Mouse (Mus musculus) intestine, embryonic 14.5 days (tissue): ENCODE measurements at regions not wholly inside any gene's neighbourhood (a gene's known extent, or its start where the extent isn't known, plus 50 kb on each side); places are given as distances from the start of the nearest gene placed in this dataset.

Experiments used
- ATAC-seq: fragments of 200-750 bp; cut with Nextera tagmentation; replicated peaks from 2 replicates; pipeline ENCODE4 v1.8.0; 2017; ENCODE audit warnings: low read depth, moderate number of reproducible peaks, moderate TSS enrichment, moderate library complexity; ENCODE audit not compliant: low FRiP score, low TSS enrichment
- DNase-seq: peaks from one replicate; pipeline ENCODE4 v3.0.0-alpha.2; 2018; ENCODE audit warnings: low spot score
- H3K27ac ChIP-seq: fragments of 300-500 bp; sonication (generic); 2 replicates; pipeline ENCODE4 v1.5.1; 2014; ENCODE audit warnings: low read depth, mild to moderate bottlenecking, control low read depth
- H3K27me3 ChIP-seq: fragments of 300-500 bp; sonication (generic); replicated peaks from 2 replicates; pipeline ENCODE4 v1.6.1; 2014; ENCODE audit warnings: low read length, control low read depth; ENCODE audit not compliant: control insufficient read depth, insufficient read depth
- H3K36me3 ChIP-seq: fragments of 300-500 bp; sonication (generic); 2 replicates; pipeline ENCODE4 v1.6.1; 2014; ENCODE audit warnings: low read length, control low read depth; ENCODE audit not compliant: control insufficient read depth, insufficient read depth
- H3K4me1 ChIP-seq: fragments of 300-500 bp; sonication (generic); replicated peaks from 2 replicates; pipeline ENCODE4 v1.6.1; 2014; ENCODE audit warnings: low read length, control low read depth, mixed read lengths; ENCODE audit not compliant: control insufficient read depth, insufficient read depth
- H3K4me2 ChIP-seq: fragments of 300-500 bp; sonication (generic); 2 replicates; pipeline ENCODE4 v1.6.1; 2014; ENCODE audit warnings: low read length
- H3K4me3 ChIP-seq: fragments of 300-500 bp; sonication (generic); 2 replicates; pipeline ENCODE4 v1.5.1; 2014; ENCODE audit warnings: low read depth, low read length, control low read depth, mixed read lengths
- H3K9ac ChIP-seq: fragments of 300-500 bp; sonication (generic); 2 replicates; pipeline ENCODE4 v1.6.1; 2014; ENCODE audit warnings: mild to moderate bottlenecking, low read length
- H3K9me3 ChIP-seq: fragments of 300-500 bp; sonication (generic); 2 replicates; pipeline ENCODE4 v1.6.1; 2016; ENCODE audit warnings: low read length, control low read depth; ENCODE audit not compliant: control insufficient read depth
- WGBS: fragments of 180-500 bp; shearing (Covaris S2); extraction: QIAGEN DNeasy Blood & Tissue Kit; methylation state at CpG from one replicate; pipeline ENCODE4 v1.1.7; 2014; 5-methylcytosine and 5-hydroxymethylcytosine counted together

DNA sequence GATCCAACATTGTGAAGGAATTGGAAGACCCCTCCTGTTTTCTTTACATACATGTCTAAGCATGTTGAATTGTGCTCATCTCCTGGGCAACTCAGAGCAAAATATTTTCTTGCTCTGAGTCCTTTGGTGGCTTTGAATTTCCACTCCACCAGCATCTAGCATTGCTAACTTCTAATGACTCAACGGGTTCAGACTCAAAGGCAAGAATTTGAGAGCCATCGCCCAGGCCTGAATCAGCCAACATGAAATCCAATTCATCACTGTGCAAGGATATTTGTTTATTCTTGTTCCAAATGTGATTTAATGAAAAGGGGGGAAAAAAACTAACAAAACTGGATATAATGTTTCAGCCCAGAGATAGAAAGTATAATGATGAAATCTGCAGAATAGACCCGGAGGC is 121.9 kb upstream of the Phactr1 start:
- no peak for ATAC-seq
- WGBS: 89% methylated on average over 3 of the region's 3 CpGs
- no peaks in the 10 kb centered on the region for H3K9me3 ChIP-seq

GRCm38 (mm10) chr13:42561446-42561845 is 119.0 kb upstream of the Phactr1 start:
- Histone ChIP-seq H3K9me3 (no peaks in the 10 kb centered on the region), H3K4me3 (no peak overlapping the region), H3K4me2 (no peak overlapping the region), H3K36me3 (no peaks in the 10 kb centered on the region), H3K27me3 (no peaks in the 10 kb centered on the region), H3K27ac (no peak overlapping the region), H3K4me1 (no peaks in the 10 kb centered on the region), H3K9ac (no peak overlapping the region)
- WGBS: 78% methylated on average over 2 of the region's 2 CpGs
- ATAC-seq (no peak), DNase-seq (no peak)

More for the DNA sequence above, 121.9 kb upstream of the Phactr1 start:
- Histone ChIP-seq H3K9ac (no peak overlapping the region), H3K36me3 (no peaks in the 10 kb centered on the region), H3K4me2 (no peak overlapping the region), H3K4me1 (no peaks in the 10 kb centered on the region), H3K4me3 (no peak overlapping the region), H3K27ac (no peak overlapping the region), H3K27me3 (no peaks in the 10 kb centered on the region)
- DNase-seq: no peak

- H3K4me2 ChIP-seq: peak overlapping the region; percentile 22; the same call in 1 of the 2 replicates
- no peaks in the 10 kb centered on the region for H3K27me3 ChIP-seq
- DNase-seq (peak; percentile 55), ATAC-seq (no peak)
- no peak overlapping the region for H3K9ac ChIP-seq
- H3K27ac ChIP-seq: peak overlapping the region; percentile 54; the same call in 1 of the 2 replicates
- H3K36me3 ChIP-seq: no peaks in the 10 kb centered on the region
- H3K4me1 ChIP-seq: no peaks in the 10 kb centered on the region
- no peaks in the 10 kb centered on the region for H3K9me3 ChIP-seq
- WGBS: 52% methylated on average over 26 of the region's 26 CpGs
- H3K4me3 ChIP-seq: no peak overlapping the region
Observed at GRCm38 (mm10) chr13:42565291-42566058, 114.9 kb upstream of the Phactr1 start.

DNA sequence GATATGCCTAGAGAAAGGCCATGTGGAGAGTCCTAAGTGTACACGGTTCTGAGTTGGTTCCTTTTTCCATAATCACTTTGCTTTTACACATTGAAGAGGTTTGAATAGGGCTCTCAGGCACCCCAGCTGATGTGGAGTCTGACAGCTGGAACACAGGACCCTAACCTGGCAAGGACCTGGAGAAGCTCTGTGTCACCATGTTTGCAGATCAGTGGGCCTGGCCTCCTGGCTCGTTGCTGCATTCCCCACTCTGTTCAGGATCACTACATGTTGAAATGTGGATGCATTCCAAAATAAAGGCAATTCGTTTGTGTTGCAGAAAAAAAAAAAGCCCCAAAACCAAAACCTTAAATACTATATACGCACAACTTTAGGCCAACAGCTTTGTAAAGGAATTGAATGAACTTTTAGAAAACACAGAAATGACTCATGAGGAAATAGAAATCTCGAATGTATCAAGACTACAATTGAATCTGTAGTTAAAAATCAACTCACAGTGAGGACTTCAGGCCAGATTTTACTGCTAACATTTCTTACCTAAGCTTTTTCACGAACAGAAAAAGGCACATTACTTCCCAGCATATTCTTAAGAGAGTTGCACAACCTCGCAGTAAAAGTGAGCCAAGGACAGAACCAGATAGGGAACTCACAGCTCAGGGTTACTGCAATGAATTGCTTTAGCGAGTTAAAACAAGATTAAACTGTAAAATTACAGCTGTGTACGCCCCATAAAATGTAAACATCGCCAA is 109.6 kb upstream of the Phactr1 start:
- WGBS: 48% methylated on average over 10 of the region's 10 CpGs
- H3K36me3 ChIP-seq: no peaks in the 10 kb centered on the region
- H3K4me1 ChIP-seq: no peaks in the 10 kb centered on the region
- H3K4me2 ChIP-seq: no peak overlapping the region
- no peak overlapping the region for H3K27ac ChIP-seq
- H3K27me3 ChIP-seq: no peaks in the 10 kb centered on the region
- H3K9me3 ChIP-seq: no peaks in the 10 kb centered on the region
- H3K4me3 ChIP-seq: no peak overlapping the region
- DNase-seq: no peak
- H3K9ac ChIP-seq: no peak overlapping the region
- no peak for ATAC-seq

GRCm38 (mm10) chr13:42574189-42574588 is 106.2 kb upstream of the Phactr1 start:
- Histone ChIP-seq H3K27me3 (no peaks in the 10 kb centered on the region), H3K4me1 (no peaks in the 10 kb centered on the region), H3K9me3 (no peaks in the 10 kb centered on the region), H3K4me3 (no peak overlapping the region), H3K4me2 (no peak overlapping the region), H3K27ac (no peak overlapping the region), H3K36me3 (no peaks in the 10 kb centered on the region), H3K9ac (no peak overlapping the region)
- WGBS: 51% methylated on average over 4 of the region's 4 CpGs
- DNase-seq: no peak
- no peak for ATAC-seq

GRCm38 (mm10) chr13:42575725-42576426 is 104.5 kb upstream of the Phactr1 start:
- Histone ChIP-seq H3K9ac (no peak overlapping the region), H3K4me3 (no peak overlapping the region), H3K4me1 (no peaks in the 10 kb centered on the region), H3K36me3 (no peaks in the 10 kb centered on the region), H3K27me3 (no peaks in the 10 kb centered on the region), H3K9me3 (no peaks in the 10 kb centered on the region), H3K27ac (no peak overlapping the region), H3K4me2 (no peak overlapping the region)
- DNase-seq (peak; percentile 85), ATAC-seq (0 out of 2 replicates have a peak, but pooled peaks have one; percentile 12)
- WGBS: 25% methylated on average over 16 of the region's 16 CpGs

DNA sequence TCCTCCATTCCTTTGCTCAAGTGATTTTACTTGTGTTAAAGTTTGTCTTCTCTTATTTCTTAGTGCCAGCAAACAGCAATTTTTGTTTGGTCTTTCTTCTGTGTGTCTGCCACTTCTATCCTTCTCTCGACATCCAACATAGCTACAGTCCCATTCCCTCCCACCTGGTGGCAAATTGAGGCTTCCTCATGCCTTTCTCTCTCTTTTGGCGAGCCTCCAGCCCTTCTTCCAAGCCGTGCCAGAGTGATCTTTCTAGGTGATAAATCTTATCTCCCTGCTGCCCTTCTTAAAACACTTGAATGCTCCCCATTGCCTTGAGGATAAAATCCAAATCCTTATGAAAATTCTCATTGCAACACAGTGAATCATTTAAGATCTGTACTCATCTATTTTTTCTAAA is 101.0 kb upstream of the Phactr1 start:
- WGBS: 40% methylated on average over 3 of the region's 3 CpGs
- Histone ChIP-seq H3K27me3 (no peaks in the 10 kb centered on the region), H3K36me3 (no peaks in the 10 kb centered on the region), H3K27ac (no peak overlapping the region), H3K9me3 (no peaks in the 10 kb centered on the region), H3K4me2 (no peak overlapping the region), H3K9ac (no peak overlapping the region), H3K4me1 (no peaks in the 10 kb centered on the region), H3K4me3 (no peak overlapping the region)
- no peak for ATAC-seq
- no peak for DNase-seq

DNA sequence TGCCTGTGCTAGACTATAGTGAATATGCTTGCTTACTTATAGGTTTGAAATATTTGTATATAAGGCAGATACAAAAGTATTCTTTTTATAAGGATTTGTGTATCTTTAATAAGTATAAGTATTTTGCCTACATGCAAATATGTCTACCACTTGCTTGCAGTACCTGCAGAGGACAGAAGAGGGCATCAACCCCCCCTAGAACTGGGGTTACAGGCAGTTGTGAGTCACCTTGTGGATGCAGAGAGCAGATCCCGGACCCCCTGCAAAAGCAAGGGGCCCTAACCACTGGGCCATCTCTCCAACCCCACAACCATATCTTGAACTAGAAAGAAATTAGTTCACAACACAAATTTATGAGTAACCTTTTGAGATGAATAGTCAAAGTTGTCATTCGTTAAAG is 91.3 kb upstream of the Phactr1 start:
- no peaks in the 10 kb centered on the region for H3K9me3 ChIP-seq
- H3K27me3 ChIP-seq: no peaks in the 10 kb centered on the region

More for the DNA sequence above, 91.3 kb upstream of the Phactr1 start:
- no peak for ATAC-seq
- Histone ChIP-seq H3K9ac (no peak overlapping the region), H3K27ac (no peak overlapping the region), H3K4me3 (no peak overlapping the region), H3K36me3 (no peaks in the 10 kb centered on the region), H3K4me1 (no peaks in the 10 kb centered on the region), H3K4me2 (no peak overlapping the region)
- WGBS: 77% methylated on average over 2 of the region's 2 CpGs
- DNase-seq: no peak
